Mouse (Mus musculus) Muller cell, postnatal 12 days (primary cell): ENCODE results near the gene Prl.
A peak's percentile ranks its signal among the peaks of the same experiment; 100 is the strongest.
"Not testable (repeated sequence)": the region's sequence is repeated elsewhere in the genome, so short reads cannot be mapped to it uniquely, and the experiment has no call there.

Experiments
- DNase-seq: peaks from one replicate; pipeline ENCODE4 v3.0.0-alpha.2; 2015; ENCODE audit errors: inconsistent ontology term

Gene Prl

DNA sequence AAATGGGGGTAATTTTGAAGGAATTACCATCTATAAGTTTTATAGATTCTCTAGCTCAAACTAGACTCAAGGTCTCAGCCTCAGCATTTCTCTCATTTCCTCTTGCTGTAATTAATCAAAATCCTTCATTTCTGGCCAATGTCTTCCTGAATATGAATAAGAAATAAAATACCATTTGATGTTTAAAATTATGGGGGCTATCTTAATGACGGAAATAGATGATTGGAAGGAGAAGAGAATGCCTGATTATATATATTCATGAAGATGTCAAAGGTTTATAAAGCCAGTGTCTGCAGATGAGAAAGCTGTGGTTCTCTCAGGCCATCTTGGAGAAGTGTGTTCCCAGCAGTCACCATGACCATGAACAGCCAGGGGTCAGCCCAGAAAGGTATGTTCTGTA lies at the start of gene Prl:
Prl (plus strand) TSS at position 301 of the 400 bp plus-strand sequence.
- DNase-seq: no peak

- DNase-seq: no peak
Observed at GRCm38 (mm10) chr13:27026614-27027013, 30.8 kb upstream of the Prl start.

DNA sequence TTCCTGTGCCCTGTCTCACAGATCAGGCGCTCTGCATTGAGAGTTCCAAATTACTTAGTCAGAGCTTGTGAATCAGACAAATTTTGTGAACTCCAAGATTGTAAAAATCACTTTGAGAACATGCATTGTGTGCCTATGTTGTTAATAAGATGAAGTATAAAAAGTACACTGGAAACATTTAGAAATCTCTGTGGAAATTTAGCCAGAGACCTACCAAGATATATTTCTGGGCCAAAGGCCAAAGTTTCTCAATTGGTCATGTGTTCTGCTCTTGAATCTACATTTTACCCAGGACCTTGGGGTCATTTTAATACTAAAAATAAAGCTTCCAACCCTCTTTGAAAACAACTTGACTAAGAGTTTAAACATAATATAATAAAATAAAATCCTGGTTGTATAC lies 30.0 kb upstream of the Prl start:
- DNase-seq: peak; percentile 29

DNA sequence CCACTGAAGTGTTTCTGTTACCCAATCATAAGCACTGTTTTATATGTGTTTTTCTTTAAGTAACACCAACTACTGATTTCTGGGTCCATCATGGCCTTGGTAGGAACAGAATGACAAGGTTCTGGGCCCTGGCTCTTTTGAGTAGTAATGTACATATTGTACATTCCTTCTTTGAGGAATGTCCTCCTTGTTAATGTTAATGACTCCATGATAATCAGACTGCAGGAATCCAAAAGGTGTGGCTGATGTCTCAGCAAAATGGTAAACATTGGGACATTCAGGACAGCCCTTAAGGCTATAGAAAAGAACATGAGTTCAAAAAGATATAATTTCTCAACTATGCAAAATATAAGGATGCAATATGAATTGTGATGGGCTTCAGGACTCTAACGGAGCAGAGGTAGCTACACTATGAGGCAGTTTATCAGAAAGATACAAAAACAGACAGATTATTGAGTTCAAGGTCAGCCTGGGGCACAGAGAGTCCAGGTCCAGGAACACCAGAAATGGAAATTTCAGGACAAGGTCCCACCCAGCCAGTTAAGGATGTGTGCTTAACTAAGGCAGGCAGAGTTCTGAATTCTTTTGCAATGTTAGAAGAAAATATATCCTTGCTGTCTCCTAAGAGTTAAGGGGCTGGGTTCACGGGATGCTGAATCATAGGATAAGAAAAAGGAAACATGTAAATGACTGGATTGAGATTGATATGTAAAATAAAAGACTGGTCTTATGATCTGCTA lies 28.7 kb upstream of the Prl start:
- no peak for DNase-seq

DNA sequence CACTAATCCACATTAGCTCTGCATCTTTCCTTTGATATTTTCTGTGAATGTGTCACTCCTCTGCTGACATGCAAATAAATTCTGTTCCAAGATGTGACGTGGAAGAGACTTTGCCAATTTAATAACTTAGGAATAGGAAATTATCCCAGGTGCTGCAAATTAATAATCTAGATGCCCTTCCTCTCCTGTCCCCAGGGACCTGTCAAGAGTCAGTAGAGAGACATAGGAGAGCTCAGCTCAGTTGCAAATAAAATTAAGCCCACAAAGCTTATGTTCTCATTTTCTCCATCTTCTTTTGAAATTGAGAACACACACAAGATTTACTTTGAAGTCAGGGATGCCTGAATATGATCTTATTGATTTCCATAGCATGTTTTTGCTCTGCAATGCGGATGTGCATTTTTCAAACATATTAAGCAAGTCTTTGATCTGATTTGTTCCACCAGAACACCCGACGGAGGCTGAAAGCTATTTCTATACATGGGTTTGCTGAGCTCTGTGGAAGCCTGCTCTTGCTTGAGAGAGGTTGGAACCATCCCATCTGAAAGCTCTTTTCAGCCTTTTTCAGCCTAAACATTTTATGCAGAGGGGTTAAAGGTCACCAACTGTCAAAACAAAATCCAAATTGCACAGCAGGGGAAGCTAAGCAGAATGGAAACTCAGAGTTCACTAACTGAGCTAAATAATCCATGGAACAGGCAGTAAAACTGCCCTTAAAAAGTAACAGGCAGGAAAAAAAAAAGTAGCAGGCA lies 26.1 kb upstream of the Prl start:
- DNase-seq: no peak

DNA sequence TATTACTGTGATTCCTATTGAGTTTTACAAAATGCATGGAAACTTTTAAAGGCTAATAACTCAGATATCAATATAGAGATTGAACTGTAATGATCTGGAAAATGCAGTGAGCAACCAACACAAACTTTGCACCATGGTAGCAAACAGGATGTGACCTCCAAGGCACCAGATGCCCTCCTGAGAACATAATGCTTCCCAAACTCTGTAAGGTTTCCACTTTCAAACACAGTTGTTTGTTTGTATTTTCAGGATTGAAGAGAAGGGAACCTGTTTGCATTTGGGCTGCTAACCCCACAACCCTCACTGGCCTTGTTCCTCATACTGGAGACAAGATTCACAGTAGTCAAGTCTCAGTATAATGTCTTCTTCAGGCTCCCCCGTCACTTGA lies 25.5 kb upstream of the Prl start:
- DNase-seq: no peak

DNA sequence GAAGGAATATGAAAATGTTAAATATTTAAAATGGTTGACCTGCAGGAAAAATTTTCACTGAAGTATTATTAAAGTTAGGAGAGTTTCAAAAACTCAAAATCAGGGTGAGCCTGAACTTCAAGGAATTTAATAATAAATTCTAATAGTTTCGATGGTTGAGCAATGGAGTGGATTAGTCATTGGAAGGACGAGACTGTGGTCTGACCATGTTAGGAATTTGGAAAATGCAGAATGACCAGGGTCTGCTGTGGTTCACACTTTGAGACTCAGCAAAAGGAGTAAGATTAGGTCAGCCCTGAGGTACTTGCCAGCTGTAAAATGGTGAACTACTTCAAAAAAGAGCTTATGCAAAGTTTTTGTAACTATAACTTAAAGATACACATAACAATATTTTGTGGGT lies 24.4 kb upstream of the Prl start:
- DNase-seq: peak; percentile 74

DNA sequence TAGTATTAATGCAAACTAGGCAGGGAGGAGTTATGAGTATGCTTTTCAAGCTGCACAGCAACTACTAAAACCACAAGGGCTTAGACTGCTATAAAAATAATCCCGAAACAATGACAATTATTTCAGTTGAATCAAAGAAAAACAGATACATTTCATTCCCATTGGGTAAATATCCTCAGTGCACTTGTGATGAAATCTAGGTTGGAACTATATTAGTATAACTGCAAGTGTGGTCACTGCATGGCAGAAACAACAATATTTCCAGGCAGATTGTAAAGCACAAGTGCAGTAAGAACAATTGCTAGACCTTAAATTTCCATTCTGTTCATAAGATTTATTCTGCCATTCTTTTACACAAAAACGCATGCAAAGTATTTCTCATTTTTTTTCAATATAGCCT lies 15.2 kb upstream of the Prl start:
- DNase-seq: no peak

GRCm38 (mm10) chr13:27043326-27043725 lies 14.0 kb upstream of the Prl start:
- DNase-seq: no peak

- DNase-seq: no peak
Observed at GRCm38 (mm10) chr13:27059177-27059576, 1.8 kb downstream of the Prl start.

GRCm38 (mm10) chr13:27093890-27094289 lies 36.5 kb downstream of the Prl start, which contains the start of gene Prl3d1:
TSS of gene Prl3d1 (plus strand) at chr13:27094190.
- DNase-seq: not testable (repeated sequence)
